Mouse (Mus musculus): ENCODE measurements around the gene Dnase1l2.

DNA sequence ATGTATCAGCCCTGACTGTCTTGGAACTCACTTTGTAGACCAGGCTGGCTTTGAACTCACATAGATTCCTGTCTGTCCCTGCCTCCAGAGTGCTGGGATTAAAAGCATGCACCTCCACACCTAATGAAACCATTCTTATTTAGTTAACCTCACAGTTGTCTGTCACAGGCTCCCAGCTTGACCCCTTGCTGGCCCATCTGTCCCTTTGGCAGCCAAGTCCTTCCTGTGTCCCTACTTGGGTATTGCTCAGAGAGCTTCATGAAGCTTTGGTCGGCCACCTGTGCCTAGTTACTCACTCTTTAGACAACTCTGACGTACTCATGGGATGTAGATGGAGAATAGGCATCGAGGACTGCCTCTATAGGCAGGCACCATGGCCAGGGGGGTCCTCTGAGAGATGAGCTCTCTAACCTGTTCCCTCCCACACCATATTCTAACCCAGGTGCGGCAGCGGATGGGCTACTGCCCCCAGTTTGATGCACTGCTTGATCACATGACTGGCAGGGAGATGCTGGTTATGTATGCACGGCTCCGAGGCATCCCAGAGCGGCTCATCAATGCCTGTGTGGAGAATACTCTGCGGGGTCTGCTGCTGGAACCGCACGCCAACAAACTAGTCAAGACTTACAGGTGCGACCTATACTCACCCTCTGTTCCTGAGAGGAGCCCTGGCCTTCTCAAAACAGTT lies 35.6 kb downstream of the Dnase1l2 start:
- no peak for TF ChIP-seq EP300 (IDR thresholded peaks at IDR 0.05; ENCODE audit: low read depth)
- TF ChIP-seq CTCF (IDR thresholded peaks at IDR 0.05; ENCODE audit: low read depth), result no peak
